Mouse (Mus musculus) bone marrow macrophage, adult 2 months (primary cell): ENCODE results near the gene Ywhab.

Experiments used
- CTCF ChIP-seq: IDR thresholded peaks from 2 replicates; pipeline ENCODE4 v1.5.1; 2012; ENCODE audit warnings: low read depth, mild to moderate bottlenecking, low read length, moderate library complexity
- POLR2A ChIP-seq: IDR thresholded peaks from 2 replicates; pipeline ENCODE4 v1.6.1; 2012; ENCODE audit warnings: mild to moderate bottlenecking, low read depth, low read length, borderline replicate concordance

DNA sequence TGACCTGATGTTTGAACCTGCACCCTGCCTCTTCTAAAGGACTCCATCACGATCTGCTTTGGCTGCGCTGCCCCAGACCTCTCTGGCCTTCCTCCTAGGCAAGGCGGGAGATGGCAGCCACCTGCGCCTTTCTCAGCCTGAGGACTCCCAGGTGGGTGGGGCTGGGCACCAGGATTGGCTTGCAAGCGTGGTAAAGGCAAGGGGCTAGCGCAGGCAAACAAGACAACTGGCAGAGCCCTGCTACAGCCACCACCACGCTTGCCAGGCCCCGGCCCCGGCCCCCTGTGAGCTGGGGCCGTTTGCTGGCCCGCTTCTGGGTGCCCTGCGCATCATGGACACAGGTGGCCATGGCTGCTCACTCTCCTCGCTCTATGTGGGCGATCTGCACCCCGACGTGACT, 30.4 kb downstream of the Ywhab start, which contains the start of gene Pabpc1l:
- no peak for TF ChIP-seq POLR2A
- TF ChIP-seq CTCF, result no peak
